Mouse (Mus musculus) fibroblast of lung, adult 2 months (primary cell): Measurements from ENCODE around the gene Pik3r6.

ENCODE experiments used
- DNase-seq: peaks from one replicate; pipeline ENCODE4 v3.0.0-alpha.2; 2011; ENCODE audit warnings: low read depth

Gene Pik3r6

DNA sequence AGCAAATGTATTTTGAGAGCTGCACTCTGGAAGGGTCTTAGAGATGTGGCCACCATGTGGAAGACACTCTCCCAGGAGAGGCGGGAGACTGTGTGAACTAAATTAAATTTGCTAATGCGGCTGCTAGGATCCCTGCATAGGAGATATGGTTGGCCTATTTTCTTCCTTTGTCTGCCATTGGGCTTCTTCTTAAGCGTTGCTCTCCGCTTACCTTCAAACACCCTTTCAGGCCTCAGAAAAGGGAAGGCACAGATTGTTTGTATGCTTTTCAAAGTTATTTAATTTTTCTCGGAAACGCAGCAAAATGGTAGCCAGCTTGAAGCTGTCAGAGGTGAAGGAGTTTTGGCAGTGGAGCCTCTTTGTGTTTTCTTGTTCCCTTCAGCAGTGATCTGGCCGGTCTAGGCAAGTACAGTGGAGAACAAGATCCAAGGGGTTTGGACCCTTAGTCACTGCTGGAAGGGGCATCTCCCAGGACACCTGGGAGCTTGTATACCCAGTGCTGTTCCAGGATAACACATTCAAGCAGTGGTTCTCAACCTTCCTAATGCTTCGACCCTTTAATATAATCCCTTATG is 81.2 kb downstream of the Pik3r6 start:
- DNase-seq, result no peak

GRCm38 (mm10) chr11:68585890-68586289 is 83.1 kb downstream of the Pik3r6 start:
- no peak for DNase-seq

- DNase-seq, result no peak
These were observed 83.9 kb downstream of the Pik3r6 start, which contains the start of gene Ccdc42 for GRCm38 (mm10) chr11:68586721-68587120. Gene Ccdc42 (plus strand): TSS chr11:68587021.

GRCm38 (mm10) chr11:68589055-68589809 is 86.4 kb downstream of the Pik3r6 start:
- no peak for DNase-seq

DNA sequence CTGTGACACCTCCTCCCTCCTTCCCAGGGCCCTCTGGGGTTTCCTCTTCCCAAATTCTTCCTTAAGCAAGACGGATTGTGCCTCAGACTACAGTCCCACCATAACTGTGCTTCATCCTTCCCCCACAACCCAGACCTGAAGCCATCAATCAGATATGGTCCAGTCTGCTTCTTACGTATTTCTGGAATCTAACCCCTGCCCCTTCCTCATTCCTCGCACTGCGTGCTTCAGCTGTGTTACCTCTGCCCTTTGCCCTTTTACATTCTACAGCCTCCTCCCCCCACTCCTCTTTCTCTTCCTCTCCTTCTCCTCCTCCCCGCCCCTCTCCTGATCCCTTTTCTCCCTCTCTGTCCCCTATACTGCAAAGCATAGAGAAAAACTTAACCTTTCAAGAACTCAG is 88.9 kb downstream of the Pik3r6 start:
- no peak for DNase-seq

- no peak for DNase-seq
These were observed 90.4 kb downstream of the Pik3r6 start for GRCm38 (mm10) chr11:68593247-68593646.

DNA sequence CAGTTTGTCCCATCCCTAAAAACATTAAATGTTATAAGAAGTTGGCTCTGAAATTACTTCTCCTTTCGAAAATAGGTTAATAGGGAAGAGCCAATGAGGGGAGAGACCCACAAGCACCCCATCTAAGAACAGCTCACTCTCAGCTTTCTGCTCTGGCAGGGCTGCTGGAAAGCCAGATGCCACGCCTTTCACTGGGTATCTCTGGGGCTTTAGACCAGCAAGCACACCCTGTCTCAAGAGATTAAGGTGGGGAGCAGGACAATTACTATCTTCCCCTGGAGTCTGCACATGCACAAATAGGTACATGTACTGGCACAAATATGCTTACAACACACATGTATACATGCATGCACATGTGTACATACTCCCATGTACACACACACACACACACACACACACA is 95.1 kb downstream of the Pik3r6 start:
- no peak for DNase-seq

GRCm38 (mm10) chr11:68600551-68601021 is 97.8 kb downstream of the Pik3r6 start:
- peak; percentile 51 for DNase-seq

DNA sequence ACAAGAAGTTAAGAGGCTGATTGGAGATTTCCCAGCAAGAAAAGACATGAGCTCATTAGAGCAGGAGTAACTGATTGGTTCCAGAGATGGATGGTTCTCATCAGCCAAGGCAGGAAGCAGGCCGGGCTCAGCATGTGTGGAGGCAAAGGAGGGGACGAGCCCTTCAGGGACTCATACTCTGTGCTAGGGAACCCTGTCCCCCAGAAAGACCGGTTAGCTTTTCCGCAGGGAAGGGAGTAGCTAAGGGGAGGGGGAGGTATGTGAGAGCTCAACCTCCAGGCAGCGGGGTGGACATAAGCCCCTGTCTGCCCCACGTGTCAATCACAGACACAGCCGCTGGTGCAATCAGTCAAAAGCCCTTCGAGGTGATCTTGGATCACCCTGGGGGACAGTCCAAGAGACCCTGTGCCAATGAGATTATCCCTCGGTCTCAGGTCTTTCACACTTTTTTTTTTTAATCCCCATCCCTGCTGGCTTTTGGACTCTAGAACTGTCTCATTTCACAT is 98.7 kb downstream of the Pik3r6 start:
- DNase-seq, result no peak
